Mouse (Mus musculus) hematopoietic stem cell, adult 5-6 weeks (primary cell): ENCODE measurements around the gene Mocs3. TPM values are rescaled to one million over a fixed set of nuclear protein-coding genes. Genes with fewer than 3 reads are reported as not detected.

Source experiments
- ATAC-seq, 2 experiments: fragments of 125-278 bp in 1 of 2; replicated peaks in 1 of 2; 2 replicates each; pipeline ENCODE4 v1.8.0; 2016 to 2017; ENCODE audit warnings: inconsistent platforms in 2 of 2, mild to moderate bottlenecking in 2 of 2, moderate number of reproducible peaks in 2 of 2, low read depth in 1 of 2, moderate TSS enrichment in 1 of 2; ENCODE audit not compliant: low FRiP score in 2 of 2, poor library complexity in 2 of 2, severe bottlenecking in 2 of 2, insufficient read depth in 1 of 2, low TSS enrichment in 1 of 2
- total RNA-seq: library from RNA; stranded (forward); fragments of 172-1452, 232-1000 nt; gene quantifications from 2 replicates; pipeline ENCODE4 v1.2.3, GENCODE M21; 2017

The Mocs3 gene
- total RNA-seq, 1 experiment from 2014 or later = 2.5 TPM

DNA sequence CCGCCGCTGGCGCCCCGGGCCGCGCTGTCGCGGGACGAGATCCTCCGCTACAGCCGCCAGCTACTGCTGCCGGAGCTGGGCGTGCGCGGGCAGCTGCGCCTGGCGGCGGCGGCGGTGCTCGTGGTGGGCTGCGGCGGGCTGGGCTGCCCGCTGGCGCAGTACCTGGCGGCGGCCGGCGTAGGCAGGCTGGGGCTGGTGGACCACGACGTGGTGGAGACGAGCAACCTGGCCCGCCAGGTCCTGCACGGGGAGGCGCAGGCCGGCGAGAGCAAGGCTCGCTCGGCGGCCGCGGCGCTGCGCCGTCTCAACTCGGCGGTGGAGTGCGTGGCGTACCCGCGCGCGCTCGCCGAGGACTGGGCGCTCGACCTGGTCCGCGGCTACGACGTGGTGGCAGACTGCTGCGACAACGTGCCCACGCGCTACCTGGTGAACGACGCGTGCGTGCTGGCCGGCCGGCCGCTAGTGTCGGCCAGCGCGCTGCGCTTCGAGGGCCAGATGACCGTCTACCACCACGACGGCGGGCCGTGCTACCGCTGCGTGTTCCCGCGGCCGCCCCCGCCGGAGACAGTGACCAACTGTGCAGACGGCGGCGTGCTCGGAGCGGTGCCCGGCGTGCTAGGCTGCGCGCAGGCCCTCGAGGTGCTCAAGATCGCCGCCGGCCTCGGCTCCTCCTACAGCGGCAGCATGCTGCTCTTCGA, 500 bp downstream of the Mocs3 start:
- ATAC-seq = peak in 1 of 2 experiments; percentile 9; a peak in 1 of 4 replicates

DNA sequence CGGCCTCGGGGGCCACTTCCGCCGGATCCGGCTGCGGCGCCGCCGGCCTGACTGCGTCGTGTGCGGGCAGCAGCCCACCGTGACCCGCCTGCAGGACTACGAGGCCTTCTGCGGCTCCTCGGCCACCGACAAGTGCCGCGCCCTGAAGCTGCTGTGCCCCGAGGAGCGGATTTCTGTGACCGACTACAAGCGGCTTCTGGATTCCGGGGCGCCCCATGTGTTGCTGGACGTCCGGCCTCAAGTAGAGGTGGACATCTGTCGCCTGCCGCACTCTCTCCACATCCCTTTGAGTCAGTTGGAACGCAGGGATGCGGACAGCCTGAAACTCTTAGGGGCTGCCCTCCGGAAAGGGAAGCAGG, 1.0 kb downstream of the Mocs3 start:
- ATAC-seq = no peak

DNA sequence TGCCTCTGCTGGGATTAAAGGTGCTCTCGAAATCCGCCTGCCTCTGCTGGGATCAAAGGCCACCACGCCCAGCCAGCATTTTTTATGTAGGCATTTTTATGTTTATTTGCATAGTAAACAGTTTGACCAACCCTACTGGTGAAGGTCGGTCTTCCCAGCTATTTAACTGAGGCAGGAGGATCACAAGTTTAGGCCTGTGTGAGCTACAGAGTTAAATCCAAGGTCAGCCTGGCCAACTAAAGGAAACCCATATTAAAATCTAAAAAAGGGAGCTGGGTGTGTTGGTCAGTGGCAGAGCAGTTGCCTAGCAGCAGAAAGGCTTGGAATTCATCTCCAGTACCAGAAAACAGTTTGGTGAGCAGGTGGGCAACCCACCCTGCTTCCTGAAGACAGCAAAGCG, 2.9 kb downstream of the Mocs3 start:
- no peak for ATAC-seq

DNA sequence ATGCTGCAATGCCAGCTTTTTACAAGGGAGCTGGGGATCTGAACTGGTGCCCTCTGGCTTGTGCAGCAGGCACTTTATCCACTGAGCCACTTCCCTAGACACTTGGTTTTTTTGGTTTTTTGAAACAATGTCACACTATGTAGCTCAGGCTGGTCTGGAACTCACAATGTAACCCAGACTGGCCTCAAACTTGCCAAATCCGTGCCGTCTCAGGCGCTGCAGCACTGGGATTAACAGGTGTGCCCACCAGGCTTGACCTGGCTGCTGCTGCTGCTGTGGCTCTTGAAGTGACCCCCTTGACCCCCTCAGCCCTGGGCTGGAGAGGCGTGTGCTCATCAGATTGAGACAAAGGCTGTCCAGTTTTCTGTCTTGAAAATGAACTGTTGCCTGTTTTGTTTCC, 7.9 kb downstream of the Mocs3 start:
- ATAC-seq = no peak

DNA sequence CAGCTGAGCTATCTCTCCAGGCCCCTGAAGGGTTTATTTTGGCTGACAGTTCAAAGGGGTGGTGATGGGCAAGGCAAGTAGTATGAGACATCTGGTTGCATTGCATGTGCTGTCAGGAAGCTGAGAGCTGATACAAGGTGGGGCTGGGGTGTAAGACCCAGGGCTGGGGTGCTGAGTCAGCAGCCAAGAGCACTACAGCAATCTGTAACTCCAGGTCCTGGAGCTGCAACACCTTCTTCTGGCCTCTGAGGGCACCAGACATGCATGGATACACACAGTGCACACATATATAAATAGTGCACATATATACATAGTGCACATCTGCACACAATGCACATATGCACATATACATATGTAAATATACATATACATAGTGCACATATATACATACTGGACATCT, 12.4 kb downstream of the Mocs3 start:
- no peak for ATAC-seq

DNA sequence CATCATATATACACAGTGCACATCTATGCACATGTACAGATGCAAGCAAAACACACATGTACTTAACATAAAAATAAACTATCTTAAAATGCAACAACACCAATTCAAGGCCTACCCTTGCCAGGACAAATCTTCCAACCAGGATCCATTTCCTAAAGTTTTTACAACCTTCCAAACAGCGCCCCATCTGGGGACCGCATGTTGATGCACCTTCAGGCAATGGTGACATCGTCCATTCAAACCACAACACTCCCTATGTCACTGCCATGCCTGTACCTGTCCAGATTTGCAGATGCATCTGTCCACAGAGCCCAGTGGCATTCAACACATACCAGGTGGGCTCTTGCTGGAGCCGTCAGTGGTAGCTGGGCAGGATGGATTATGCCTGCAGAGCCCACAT, 12.9 kb downstream of the Mocs3 start:
- ATAC-seq = no peak

DNA sequence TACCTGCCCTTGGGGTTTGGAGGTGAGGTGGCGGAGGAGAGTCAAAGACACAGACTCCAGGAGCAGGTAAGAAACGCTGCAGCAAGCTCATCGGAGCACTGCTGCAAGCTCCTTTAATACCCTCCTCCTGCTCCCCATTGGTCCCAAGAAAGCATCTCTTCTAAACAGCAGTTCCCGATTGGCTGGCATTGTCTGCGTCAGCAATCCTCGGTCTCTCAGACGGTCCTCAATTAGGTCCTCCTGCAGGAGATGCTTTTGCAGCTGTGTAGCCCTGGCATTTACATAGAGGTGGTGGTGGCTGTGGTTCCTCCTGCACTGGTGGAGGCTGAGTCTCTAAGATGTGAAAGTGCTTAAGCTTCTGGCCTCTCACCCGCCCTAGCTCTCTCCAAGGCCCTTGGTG, 15.1 kb downstream of the Mocs3 start:
- no peak for ATAC-seq

DNA sequence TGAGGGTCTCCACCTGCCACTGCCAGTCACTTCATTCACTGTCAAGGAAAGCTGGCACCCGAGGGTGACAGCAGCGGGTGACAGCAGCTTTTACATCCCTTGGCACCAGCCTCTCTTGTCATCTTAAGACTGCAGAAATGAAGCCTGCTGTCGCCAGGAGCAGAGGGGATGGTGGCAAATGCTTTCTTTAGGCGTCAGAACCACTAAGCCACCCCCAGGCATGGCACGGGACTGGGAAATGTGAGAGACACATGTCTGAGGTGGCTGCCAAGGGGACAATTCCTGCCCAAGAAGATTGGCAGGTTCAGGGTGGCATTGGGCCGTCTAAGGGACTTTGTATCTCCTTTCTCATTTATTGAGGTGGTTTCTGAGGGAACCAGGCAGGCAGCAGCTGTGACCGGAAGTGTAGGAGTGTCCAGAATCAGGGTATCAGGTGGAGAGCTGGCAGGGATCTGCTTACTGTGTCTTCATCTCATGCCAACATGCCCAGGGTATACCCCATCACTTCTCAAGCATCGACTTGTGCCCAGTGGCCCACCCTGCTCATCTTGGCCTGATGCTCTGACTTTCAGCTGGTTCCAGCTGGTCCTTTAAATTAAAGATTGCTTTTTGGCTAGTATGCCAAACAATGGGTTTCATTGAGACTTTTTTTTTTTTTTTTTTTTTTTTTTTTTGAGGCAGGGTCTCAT, 17.9 kb downstream of the Mocs3 start:
- no peak for ATAC-seq

DNA sequence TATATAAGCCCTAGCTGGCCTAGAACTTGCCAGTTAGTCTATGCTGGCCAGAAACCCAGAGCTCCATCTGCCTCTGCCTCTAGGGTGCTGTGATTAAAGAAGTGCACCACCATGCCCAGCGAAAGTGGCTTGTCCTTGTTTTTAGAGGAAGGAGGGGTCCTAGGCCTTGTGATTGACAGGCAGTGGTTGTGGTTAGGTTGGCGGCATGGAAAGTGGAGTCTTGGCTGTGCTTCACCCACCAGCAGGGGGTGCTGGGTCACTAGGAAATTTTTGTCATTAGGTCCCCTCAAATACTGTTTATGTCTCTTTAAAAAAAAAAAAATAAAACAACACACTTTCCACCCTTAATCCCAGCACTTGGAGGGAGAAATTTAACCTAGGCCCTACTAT, 18.4 kb downstream of the Mocs3 start:
- peak; percentile 39 to 80 for ATAC-seq

DNA sequence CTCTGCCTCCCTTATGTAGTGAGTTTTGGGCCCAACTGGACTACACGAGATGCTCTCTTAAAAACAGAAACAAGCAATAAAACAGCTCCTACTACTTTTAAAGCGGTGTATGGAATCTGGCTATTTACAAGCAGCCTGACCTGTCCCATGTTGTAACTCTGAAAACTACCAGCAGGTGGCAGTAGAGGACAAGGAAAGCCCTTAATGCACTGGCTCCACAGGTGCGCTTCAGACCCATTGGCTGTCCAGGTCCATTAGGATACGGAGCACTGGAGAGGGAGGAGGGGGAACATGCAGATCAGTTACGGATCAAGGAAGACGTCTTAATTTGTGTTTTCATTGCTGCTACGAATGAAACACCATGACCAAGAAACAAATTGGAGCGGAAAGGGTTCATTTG, 19.8 kb downstream of the Mocs3 start:
- peak; percentile 63 to 70; a peak in 3 of 4 replicates for ATAC-seq

DNA sequence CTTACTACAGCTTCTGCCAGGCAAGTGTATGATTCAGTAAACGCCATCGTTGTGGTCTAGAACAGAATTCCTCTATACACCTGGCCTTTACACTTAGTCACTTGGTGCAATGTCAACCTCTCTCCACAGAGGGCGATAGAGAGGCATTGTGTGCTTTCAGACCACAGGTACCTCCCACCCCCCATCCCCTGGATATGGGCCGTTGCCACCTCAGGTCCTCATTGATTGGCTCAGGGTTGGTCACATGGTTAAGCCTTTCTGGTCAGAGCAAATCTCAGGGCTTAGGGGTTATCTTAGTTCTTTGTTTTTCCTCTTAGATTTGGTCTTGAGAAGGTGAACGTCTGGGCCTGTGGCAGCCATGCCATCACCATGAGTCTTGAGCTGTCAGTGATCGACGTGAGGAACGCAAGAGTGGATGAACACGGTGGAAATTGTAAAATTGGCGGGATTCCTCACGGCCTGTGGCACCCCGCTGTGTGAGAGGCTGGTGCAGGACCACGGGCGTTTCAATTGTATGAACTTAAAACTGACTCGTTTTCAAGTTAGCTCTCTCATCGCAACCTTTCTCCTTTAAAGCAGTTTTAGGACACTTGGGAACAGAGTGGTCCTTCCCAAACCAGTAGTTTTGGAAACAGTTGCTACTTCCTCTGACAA, 22.3 kb downstream of the Mocs3 start:
- peak; percentile 12 to 35; a peak in 1 of 4 replicates for ATAC-seq

DNA sequence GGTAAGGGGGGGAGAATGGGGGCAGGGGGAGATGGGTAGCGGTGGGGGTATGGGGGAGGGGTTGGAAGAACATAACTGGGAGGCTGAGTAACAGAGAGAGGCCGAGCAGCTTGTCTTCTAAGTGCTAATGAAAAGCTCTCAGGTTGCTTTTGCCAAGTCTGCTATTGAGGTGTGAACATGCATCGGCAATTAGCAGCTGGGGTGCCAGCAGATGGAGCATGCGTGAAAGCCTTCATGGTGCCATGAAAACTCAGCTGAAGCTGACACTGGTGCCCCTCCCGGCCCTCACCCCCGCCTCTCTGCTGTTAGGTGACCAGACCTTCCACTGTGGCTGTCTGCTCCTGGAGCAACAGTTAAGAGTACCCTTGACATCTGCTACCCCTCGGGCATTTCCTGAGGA, 23.4 kb downstream of the Mocs3 start:
- no peak for ATAC-seq

DNA sequence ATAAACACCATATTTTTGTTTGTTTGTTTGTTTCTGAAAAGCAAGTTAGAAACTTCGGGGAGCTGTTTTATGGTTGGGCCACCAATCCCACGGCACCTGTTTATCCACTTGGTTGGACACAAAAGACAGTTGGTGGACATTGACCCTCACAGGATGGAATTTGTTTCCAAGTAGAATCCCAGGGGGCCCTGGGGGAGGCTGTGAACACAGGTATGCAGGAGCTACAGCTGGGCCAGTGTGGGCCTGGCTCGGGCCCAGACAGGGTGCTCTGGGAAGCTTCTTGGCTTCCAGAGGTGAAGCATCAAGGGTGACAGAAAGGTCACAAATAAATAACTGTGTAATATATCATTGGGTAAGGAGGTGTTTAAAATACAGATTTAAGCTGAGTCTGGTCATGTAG, 26.1 kb downstream of the Mocs3 start:
- ATAC-seq = no peak

DNA sequence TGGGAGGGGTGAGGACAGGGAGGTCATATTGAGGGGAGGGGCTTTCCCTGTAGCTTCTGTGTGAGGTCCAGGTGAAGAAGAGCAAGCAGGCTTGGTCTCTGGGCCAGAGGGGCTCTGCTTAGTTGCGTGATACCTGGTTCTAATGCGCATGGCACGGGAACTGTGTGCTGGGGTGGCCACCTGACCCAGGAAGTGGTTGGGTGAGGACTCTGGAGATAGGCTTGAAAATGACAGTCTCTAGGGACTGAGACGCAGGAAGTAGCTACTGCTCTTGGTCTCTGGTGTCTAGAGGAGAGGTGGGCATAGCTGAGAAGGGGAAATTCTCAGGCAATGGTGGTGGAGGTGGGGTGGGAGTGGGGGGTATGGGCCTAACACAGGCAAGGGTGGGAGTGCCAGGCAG, 26.8 kb downstream of the Mocs3 start:
- ATAC-seq = no peak

DNA sequence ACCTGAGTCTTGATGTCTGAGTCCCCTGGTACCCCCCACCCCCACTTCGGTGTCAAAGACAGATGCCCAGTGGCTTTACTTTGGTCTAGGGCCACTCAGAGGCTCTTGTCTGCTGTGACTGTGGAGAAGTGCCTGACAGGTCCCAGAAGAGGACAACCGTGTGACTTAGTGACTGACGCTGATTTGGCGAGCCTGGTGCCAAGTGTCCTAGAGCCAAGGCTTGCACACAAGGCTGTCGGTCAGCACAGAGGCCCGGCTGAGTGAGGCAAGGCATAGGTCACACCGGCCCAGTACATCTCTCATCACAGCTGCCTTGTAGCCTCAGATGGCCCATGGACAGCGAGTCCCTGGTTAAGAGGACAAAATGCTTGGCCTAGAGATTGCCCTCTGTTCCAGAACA, 28.6 kb downstream of the Mocs3 start:
- ATAC-seq = no peak

DNA sequence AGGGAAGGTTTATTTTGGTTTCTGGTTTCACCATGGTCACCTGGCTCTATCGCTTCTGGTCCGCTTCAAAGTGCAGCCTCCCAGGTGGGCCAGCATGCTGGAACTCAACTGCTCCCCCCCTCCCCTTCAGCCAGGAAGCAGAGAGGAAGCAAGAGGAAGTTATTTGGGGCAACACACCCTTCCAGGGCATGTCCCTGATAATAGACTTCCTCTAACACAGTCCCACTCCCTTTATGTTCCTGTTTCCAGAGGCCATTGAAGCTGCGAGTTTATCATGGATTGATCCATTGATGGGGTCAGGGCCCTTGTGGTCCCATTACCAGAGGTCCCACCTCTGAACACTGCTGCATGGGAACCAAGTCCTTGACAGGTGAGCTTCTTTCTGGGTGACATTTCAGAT, 29.7 kb downstream of the Mocs3 start:
- peak in 1 of 2 experiments; percentile 22; a peak in 2 of 4 replicates for ATAC-seq

DNA sequence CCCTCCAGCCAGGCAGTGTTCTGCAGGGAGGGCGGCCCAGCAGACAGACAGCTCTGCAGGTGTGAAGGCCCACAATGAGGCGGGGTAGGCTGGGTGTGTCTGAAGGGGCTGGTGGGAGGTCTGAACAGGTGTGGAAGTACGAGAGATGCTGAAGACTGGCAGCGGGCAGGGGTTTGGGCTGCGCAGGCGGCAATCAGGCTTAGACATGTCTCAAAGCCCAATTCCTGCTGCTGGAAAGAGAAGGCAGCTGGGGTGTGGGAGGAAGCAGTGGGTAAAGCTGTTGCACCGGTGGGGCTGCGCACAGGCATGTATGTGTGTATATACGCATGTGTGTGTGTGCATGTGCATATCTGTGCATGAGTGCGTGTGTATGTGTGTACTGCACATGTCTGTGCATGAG, 30.5 kb downstream of the Mocs3 start:
- no peak for ATAC-seq

DNA sequence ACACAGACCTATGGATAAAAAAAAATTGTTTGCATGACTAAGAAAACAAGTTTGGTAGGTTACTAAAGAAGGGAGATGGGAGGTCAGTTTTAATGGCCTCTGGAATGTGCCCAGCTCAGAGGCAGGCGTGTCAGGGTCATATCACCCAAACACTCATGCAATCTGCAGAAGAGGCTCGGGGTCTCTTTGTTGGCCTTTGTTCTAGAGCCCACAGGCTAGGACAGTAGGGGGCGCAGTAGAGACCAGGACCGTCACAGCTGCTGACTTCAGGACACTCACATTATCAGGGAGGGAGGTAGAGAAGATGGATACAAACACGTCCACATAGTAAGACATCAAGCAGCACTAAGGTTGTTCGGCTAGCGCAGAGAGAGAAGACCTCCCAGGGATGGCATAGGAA, 37.6 kb downstream of the Mocs3 start:
- no peak for ATAC-seq

DNA sequence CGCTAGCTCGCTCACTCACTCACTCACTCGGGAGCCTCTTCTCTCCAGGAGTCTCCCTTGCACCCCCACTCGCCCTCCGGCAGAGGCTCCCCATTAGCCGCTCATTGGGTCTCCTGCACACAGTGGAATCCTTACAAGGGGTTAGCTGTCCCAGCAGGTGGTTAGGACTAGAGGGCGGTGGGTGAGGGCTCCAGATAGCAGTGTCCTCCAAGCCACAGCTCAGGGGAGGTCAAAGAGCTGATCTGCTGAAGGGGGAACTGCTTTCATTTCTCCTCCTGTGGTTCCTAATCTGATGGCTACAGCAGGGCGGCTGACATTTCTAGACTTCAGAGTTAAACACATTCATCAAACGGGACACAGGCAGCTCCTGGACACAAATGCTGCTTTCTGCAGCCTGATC, 43.0 kb downstream of the Mocs3 start:
- ATAC-seq = peak; percentile 73 to 75
